Mouse (Mus musculus) midbrain, embryonic 16.5 days (tissue): ENCODE measurements at regions not wholly inside any gene's neighbourhood (a gene's known extent, or its start where the extent isn't known, plus 50 kb on each side); places are given as distances from the start of the nearest gene placed in this dataset.
"Not testable (repeated sequence)": the region's sequence is repeated elsewhere in the genome, so short reads cannot be mapped to it uniquely, and the experiment has no call there.

ENCODE experiments used
- ATAC-seq: fragments of 200-750 bp; cut with Nextera tagmentation; 2 replicates; pipeline ENCODE4 v1.8.0; 2017; ENCODE audit warnings: moderate TSS enrichment
- H3K27ac ChIP-seq: fragments of 300-500 bp; sonication (generic); 2 replicates; pipeline ENCODE4 v1.5.1; 2014; ENCODE audit warnings: mild to moderate bottlenecking, low read length, mixed read lengths
- H3K27me3 ChIP-seq: fragments of 300-500 bp; sonication (generic); 2 replicates; pipeline ENCODE4 v1.6.1; 2014; ENCODE audit warnings: low read depth, low read length, mixed read lengths; ENCODE audit not compliant: control insufficient read depth, insufficient read depth
- H3K36me3 ChIP-seq: fragments of 300-500 bp; sonication (generic); 2 replicates; pipeline ENCODE4 v1.6.1; 2014; ENCODE audit warnings: mild to moderate bottlenecking, low read length, moderate library complexity, mixed read lengths; ENCODE audit not compliant: control insufficient read depth, insufficient read depth
- H3K4me1 ChIP-seq: fragments of 300-500 bp; sonication (generic); 2 replicates; pipeline ENCODE4 v1.6.1; 2014; ENCODE audit warnings: mild to moderate bottlenecking, low read length, mixed read lengths; ENCODE audit not compliant: control insufficient read depth, insufficient read depth
- H3K4me2 ChIP-seq: fragments of 300-500 bp; sonication (generic); 2 replicates; pipeline ENCODE4 v1.6.1; 2014; ENCODE audit warnings: mild to moderate bottlenecking, low read length, mixed read lengths
- H3K4me3 ChIP-seq: fragments of 300-500 bp; sonication (generic); 2 replicates; pipeline ENCODE4 v1.5.1; 2014; ENCODE audit warnings: low read depth, mild to moderate bottlenecking, low read length, moderate library complexity, mixed read lengths
- H3K9ac ChIP-seq: fragments of 300-500 bp; sonication (generic); 2 replicates; pipeline ENCODE4 v1.6.1; 2014; ENCODE audit warnings: low read depth, low read length, mixed read lengths
- H3K9me3 ChIP-seq: fragments of 300-500 bp; sonication (generic); replicated peaks from 2 replicates; pipeline ENCODE4 v1.6.1; 2014; ENCODE audit warnings: mild to moderate bottlenecking, low read length, mixed read lengths; ENCODE audit not compliant: control insufficient read depth, poor library complexity, severe bottlenecking
- WGBS: fragments of 180-500 bp; shearing (Covaris S2); extraction: QIAGEN DNeasy Blood & Tissue Kit; methylation state at CpG from one replicate; pipeline ENCODE4 v1.1.7; 2014; 5-methylcytosine and 5-hydroxymethylcytosine counted together

DNA sequence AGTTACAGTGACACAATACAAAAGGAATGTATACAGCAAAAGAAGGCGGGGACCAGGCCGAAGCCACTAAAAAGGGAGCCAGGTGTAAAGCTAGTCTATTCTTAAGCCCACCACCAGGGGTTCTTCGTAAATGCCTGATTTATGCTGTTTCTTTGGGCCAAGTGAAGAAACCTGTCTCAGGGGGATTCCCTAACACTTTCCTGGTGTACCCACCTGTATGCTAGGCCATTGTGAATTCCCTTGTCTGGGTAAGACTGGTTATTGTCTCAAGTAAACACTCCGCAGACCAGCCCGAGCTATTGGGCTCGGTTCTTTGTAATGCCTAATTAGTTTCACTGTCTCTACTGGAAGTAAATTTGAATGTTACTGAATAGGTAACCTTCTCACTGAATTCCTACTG is 722.3 kb upstream of the Impad1 start:
- H3K4me1 ChIP-seq, H3K4me3 ChIP-seq, H3K9ac ChIP-seq, H3K27ac ChIP-seq, H3K27me3 ChIP-seq, H3K4me2 ChIP-seq, H3K36me3 ChIP-seq, ATAC-seq, H3K9me3 ChIP-seq: not testable (repeated sequence)
- 77% methylated on average over 6 of the region's 6 CpGs for WGBS

GRCm38 (mm10) chr4:5511743-5512142 is 718.6 kb upstream of the Impad1 start:
- Histone ChIP-seq H3K4me1 (no peaks in the 10 kb centered on the region), H3K27me3 (no peaks in the 10 kb centered on the region), H3K4me2 (no peak overlapping the region), H3K27ac (no peak overlapping the region), H3K9me3 (no peaks in the 10 kb centered on the region), H3K4me3 (no peak overlapping the region), H3K9ac (no peak overlapping the region), H3K36me3 (no peaks in the 10 kb centered on the region)
- ATAC-seq = no peak

DNA sequence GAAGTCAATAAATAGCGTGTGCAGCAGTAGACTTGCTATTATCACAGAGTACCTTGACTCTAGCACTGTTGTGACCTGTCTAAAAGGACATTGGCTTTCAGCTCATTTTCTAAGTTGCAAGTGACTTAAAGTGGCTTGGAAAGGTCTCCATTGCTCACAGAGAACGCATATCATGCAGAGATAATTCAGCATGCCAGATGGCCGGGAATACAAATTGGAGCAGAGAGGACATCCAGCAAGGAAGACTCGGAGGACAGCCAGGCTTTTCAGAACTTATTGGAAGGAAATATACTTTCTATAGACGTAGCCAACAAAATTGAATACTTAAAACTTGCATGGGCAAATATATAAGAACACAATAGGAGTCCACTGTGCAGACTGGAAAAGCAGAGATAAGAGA is 716.2 kb upstream of the Impad1 start:
- H3K36me3 ChIP-seq = no peaks in the 10 kb centered on the region
- 83% methylated on average over 5 of the region's 5 CpGs for WGBS
- no peak overlapping the region for H3K4me3 ChIP-seq

DNA sequence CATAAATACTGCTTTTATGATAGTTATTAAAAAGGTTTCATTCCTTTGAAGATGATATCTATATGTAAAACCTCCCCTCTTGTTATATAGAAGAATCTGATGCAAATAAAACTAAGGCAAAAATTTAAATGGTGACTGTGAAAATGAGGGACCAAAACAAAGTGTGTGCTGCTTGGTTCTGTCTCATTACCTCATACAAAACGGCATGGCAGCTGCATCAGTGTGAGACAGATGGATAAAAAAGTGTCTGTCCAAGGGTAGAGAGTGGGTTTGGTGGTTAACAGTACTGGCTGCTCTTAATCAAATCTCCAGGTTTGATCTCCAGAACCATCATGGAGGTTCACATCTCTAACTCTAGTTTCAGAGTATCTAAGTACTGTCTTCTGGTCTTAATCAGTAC is 701.9 kb upstream of the Impad1 start:
- 86% methylated on average over 1 of the region's 1 CpGs for WGBS
- no peak overlapping the region for H3K9ac ChIP-seq
- H3K4me1 ChIP-seq = no peaks in the 10 kb centered on the region
- H3K27ac ChIP-seq = no peak overlapping the region
- ATAC-seq = no peak
- no peak overlapping the region for H3K4me2 ChIP-seq
- no peaks in the 10 kb centered on the region for H3K36me3 ChIP-seq
- H3K9me3 ChIP-seq = no peaks in the 10 kb centered on the region
- no peak overlapping the region for H3K4me3 ChIP-seq
- H3K27me3 ChIP-seq = no peaks in the 10 kb centered on the region

More for the DNA sequence above, 716.2 kb upstream of the Impad1 start:
- Histone ChIP-seq H3K4me1 (no peaks in the 10 kb centered on the region), H3K27me3 (no peaks in the 10 kb centered on the region), H3K9me3 (no peaks in the 10 kb centered on the region), H3K27ac (no peak overlapping the region), H3K4me2 (no peak overlapping the region), H3K9ac (no peak overlapping the region)
- ATAC-seq = no peak

DNA sequence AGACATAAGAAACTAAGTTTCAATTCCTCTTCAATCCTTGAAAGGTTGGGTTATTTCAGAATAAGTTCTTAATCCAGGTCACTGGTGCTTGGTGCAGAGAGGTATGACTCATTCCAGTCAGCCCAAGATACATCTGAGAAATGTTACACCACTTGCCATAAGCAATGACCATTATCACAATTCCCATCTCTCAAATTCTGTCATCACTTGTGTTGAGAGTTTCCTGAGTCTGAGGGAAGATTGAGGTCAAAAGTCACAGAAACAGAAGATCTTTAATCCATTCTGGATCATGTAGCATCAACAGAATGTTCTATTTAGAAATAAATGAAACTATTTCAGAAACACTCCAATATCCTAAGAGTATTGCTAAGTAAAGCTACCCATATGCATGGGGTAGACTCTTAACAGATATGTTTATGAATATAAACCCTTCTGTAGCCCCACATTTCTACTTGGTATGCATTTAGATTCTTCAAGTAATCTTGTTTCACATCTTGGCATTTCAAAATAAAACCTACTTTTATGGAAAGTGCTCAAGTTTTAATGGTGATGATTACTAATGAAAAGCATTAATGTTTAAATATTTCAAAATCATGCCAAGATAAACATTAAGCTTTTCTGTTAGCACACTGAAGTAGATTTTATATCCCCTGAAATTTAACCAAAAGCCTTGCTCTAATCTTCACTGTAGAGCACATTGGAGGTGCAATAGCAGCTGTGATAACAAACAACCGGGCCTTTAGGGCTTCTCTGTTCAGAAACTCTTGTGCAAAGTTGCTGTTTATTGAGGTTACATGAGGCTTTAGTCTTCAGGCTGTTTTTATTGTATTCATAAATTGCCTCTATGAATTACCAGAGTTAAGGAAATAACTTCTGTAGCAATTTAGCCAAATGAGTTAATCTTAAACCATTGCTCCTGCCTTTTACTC is 701.2 kb upstream of the Impad1 start:
- Histone ChIP-seq H3K9ac (no peak overlapping the region), H3K27ac (no peak overlapping the region), H3K4me2 (no peak overlapping the region), H3K27me3 (no peaks in the 10 kb centered on the region), H3K36me3 (no peaks in the 10 kb centered on the region), H3K9me3 (no peaks in the 10 kb centered on the region), H3K4me1 (no peaks in the 10 kb centered on the region), H3K4me3 (no peak overlapping the region)
- 94% methylated on average over 1 of the region's 1 CpGs for WGBS
- no peak for ATAC-seq

GRCm38 (mm10) chr4:5486786-5487185 is 693.6 kb upstream of the Impad1 start:
- Histone ChIP-seq H3K27ac (no peak overlapping the region), H3K9ac (no peak overlapping the region), H3K4me2 (no peak overlapping the region), H3K4me3 (no peak overlapping the region), H3K27me3 (no peaks in the 10 kb centered on the region), H3K36me3 (no peaks in the 10 kb centered on the region), H3K9me3 (no peaks in the 10 kb centered on the region), H3K4me1 (no peaks in the 10 kb centered on the region)
- WGBS = 88% methylated on average over 2 of the region's 2 CpGs
- no peak for ATAC-seq

- Histone ChIP-seq H3K4me2 (no peak overlapping the region), H3K9ac (no peak overlapping the region), H3K4me3 (no peak overlapping the region), H3K36me3 (no peaks in the 10 kb centered on the region), H3K4me1 (no peaks in the 10 kb centered on the region), H3K9me3 (no peaks in the 10 kb centered on the region), H3K27ac (no peak overlapping the region), H3K27me3 (no peaks in the 10 kb centered on the region)
- ATAC-seq = no peak
- 45% methylated on average over 3 of the region's 3 CpGs for WGBS
Observed at GRCm38 (mm10) chr4:5471891-5472558, 678.9 kb upstream of the Impad1 start.

DNA sequence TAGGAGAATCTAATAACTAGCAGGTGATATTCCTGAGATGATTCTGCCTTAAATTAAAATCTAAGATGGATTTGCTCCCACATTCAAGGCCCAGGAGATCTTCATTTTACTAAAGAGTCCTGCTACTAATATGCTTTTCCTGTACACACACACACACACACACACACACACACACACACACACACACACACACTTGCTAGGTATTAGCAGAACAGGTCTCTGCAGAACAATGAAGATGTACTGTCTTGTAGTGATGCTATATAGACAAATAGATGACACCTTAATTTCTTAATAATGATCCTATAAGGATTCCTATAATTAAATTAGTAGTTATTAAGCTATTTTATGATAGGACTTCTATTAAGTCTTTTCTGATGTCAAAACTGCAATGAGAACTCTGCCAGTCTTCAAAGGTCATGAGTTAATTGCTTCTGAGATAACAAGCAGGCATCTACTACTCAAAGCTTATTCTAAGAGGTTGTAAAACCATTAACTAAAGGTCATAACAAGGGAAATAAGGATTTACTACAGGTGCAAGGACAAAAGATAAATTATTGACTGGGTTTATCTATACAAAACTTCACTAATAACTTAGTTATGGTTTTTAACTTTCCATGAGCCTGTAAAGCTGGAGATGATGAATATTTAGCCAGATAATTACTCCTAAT is 666.0 kb upstream of the Impad1 start:
- H3K4me3 ChIP-seq = no peak overlapping the region
- H3K9me3 ChIP-seq = no peaks in the 10 kb centered on the region
- H3K27ac ChIP-seq = no peak overlapping the region
- no peak overlapping the region for H3K4me2 ChIP-seq
- no peaks in the 10 kb centered on the region for H3K4me1 ChIP-seq
- H3K9ac ChIP-seq = no peak overlapping the region
- no peaks in the 10 kb centered on the region for H3K36me3 ChIP-seq
- no peaks in the 10 kb centered on the region for H3K27me3 ChIP-seq
- ATAC-seq = no peak

- no peak overlapping the region for H3K9ac ChIP-seq
- H3K27ac ChIP-seq = no peak overlapping the region
- no peaks in the 10 kb centered on the region for H3K36me3 ChIP-seq
- no peak overlapping the region for H3K4me2 ChIP-seq
- no peak overlapping the region for H3K4me3 ChIP-seq
- no peaks in the 10 kb centered on the region for H3K9me3 ChIP-seq
- H3K4me1 ChIP-seq = no peaks in the 10 kb centered on the region
- H3K27me3 ChIP-seq = no peaks in the 10 kb centered on the region
- no peak for ATAC-seq
- WGBS = 96% methylated on average over 6 of the region's 6 CpGs
Observed at GRCm38 (mm10) chr4:5450417-5450816, 657.3 kb upstream of the Impad1 start.
